Mouse (Mus musculus): ENCODE data around the gene Smg6. TPM values are rescaled to one million over a fixed set of nuclear protein-coding genes. Genes with fewer than 3 reads are reported as not detected.

The Smg6 gene
- polyA plus RNA-seq, 1 experiment from 2014 or later: 19.9 TPM

DNA sequence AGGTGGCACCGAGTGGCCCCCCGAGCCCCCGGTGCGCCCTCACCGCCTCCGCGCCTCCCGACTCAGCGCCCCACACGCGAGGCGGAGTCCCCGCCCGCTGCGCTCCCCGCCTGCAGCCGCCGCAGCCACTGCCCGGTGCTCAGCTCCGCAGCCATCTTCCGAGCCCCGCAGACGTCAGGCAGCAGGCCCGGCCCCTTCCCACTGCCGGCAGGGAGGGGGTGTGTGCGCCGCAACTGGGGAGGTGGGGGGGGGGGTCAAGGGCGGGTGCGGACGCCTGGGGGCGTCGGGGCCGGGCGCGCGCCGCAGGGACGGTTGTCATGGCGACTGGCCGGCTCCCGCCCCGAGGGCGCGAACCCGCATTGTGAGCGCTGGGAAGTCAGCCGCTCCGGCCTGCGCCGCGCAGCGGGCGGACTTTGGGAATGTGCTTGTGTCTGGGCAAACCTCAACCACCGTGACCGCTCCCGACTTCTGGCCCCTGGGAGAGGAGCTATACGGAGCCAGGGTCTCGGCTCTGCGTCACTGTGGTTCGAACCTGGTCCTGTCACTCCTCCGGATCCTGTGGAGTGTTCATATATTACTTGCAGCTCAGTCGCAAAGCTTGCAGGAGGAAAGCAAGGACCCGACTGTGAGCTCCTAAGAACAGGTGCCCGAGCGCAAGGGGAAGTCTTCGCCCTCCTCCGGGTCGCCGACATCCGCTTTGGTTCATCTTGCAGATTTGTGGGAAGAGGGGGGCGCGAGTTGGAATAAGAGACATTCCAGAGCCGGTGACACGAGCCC lies 28.5 kb upstream of the Smg6 start, which contains the start of gene Sgsm2:
Gene Sgsm2, minus strand, starts transcription at position 160 of the 777 bp plus-strand sequence.
- peak within 1 kb of the TSS; percentile 76 for H3K4me2 ChIP-seq (replicated peaks; ENCODE audit: low read depth, low read length)
- no peaks in the 10 kb centered on the region for H3K27me3 ChIP-seq (ENCODE audit: control insufficient read depth, insufficient read depth, low read length)
- peak within 1 kb of the TSS; percentile 77 for H3K4me3 ChIP-seq (ENCODE audit: low read depth, low read length)
- under 1% methylated on average over 65 of the region's 74 CpGs for WGBS
- no peaks in the 10 kb centered on the region for H3K9me3 ChIP-seq (ENCODE audit: control insufficient read depth, low read depth, low read length)
- 0 out of 2 replicates have a peak, but pooled peaks cover 12% of the 10 kb centered on the region for H3K4me1 ChIP-seq (ENCODE audit: control insufficient read depth, insufficient read depth, low read length)
- ATAC-seq (ENCODE audit: insufficient number of reproducible peaks, insufficient read depth, low FRiP score, low read depth): peak; percentile 75
- H3K27ac ChIP-seq (ENCODE audit: low read length): peak within 1 kb of the TSS; percentile 80
- H3K9ac ChIP-seq (replicated peaks; ENCODE audit: low read depth, low read length): peak within 1 kb of the TSS; percentile 60
- H3K36me3 ChIP-seq (ENCODE audit: control insufficient read depth, insufficient read depth, low read length): peaks cover 25% of the 10 kb centered on the region

DNA sequence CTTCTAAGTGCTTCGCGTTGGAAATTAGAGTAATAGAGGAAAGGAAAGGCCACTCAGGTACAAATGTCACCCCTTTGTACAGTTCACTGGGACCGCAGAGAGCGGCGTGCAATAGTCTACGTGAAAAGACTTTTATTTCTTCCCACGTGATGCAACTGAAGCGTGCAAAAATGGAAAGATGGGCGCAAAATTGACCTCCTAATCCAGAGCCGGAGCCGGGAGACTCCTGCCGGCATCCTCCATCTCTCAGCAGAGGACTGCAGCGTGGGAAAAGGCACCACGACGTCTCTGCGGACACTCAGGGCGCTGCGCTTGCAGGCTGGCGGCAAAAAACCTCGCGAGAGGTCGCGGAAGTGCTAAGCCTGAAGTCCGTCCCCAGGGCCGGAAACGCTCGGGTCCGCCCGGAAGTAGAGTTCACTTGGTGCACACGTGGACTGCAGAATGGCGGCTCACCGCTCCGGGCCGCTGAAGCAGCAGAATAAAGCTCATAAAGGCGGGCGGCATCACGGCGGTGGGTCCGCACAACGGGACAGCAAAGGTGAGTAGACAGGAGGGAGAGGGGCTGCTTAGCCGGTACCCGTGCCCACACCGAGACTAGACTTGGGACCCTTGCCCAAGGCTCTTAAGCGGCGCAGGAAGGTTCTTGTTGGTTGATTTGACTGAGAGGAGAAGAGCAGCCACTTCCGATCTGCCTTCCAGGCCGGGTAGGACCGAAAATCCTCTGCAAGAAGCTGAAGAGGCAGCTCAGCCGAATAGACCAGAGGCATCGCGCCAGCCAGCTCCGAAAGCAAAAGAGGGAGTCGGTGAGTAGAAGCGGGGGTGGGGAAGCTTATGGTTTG lies 27.7 kb upstream of the Smg6 start, which contains the start of gene Tsr1:
Gene Tsr1, plus strand, starts transcription at position 394 of the 839 bp plus-strand sequence.
- H3K4me1 ChIP-seq (ENCODE audit: control insufficient read depth, insufficient read depth, low read length): 0 out of 2 replicates have a peak, but pooled peaks cover 12% of the 10 kb centered on the region
- ATAC-seq (ENCODE audit: insufficient number of reproducible peaks, insufficient read depth, low FRiP score, low read depth): peak; percentile 87
- H3K4me3 ChIP-seq (ENCODE audit: low read depth, low read length): peak within 1 kb of the TSS; percentile 77
- peak within 1 kb of the TSS; percentile 76 for H3K4me2 ChIP-seq (replicated peaks; ENCODE audit: low read depth, low read length)
- H3K9ac ChIP-seq (replicated peaks; ENCODE audit: low read depth, low read length): peak within 1 kb of the TSS; percentile 60
- H3K9me3 ChIP-seq (ENCODE audit: control insufficient read depth, low read depth, low read length): no peaks in the 10 kb centered on the region
- H3K27ac ChIP-seq (ENCODE audit: low read length): peak within 1 kb of the TSS; percentile 80
- no peaks in the 10 kb centered on the region for H3K27me3 ChIP-seq (ENCODE audit: control insufficient read depth, insufficient read depth, low read length)
- H3K36me3 ChIP-seq (ENCODE audit: control insufficient read depth, insufficient read depth, low read length): peaks cover 33% of the 10 kb centered on the region
- WGBS: under 1% methylated on average over 54 of the region's 54 CpGs

DNA sequence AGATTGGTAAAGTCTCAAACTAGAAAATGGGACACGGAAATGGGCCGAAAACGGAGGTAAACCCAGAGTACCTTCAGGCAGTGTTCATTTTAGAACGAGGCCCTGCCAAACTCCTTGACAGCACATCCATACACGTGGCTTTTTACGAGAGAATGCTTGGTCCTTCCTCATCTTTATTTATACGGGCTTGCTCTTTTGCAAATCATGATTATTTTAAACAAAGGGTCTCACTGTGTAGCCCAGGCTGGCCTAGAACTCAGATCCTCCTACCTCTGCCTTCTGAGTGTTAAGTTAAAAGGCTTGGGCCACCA lies 27.2 kb upstream of the Smg6 start:
- H3K36me3 ChIP-seq (ENCODE audit: control insufficient read depth, insufficient read depth, low read length): peaks cover 38% of the 10 kb centered on the region
- H3K4me1 ChIP-seq (ENCODE audit: control insufficient read depth, insufficient read depth, low read length): 0 out of 2 replicates have a peak, but pooled peaks cover 12% of the 10 kb centered on the region
- under 1% methylated on average over 7 of the region's 7 CpGs for WGBS
- peak overlapping the region; percentile 51 for H3K9ac ChIP-seq (replicated peaks; ENCODE audit: low read depth, low read length)
- peak overlapping the region; percentile 76 for H3K4me2 ChIP-seq (replicated peaks; ENCODE audit: low read depth, low read length)
- H3K4me3 ChIP-seq (ENCODE audit: low read depth, low read length): peak overlapping the region; percentile 77
- ATAC-seq (ENCODE audit: insufficient number of reproducible peaks, insufficient read depth, low FRiP score, low read depth): no peak
- H3K9me3 ChIP-seq (ENCODE audit: control insufficient read depth, low read depth, low read length): no peaks in the 10 kb centered on the region
- H3K27me3 ChIP-seq (ENCODE audit: control insufficient read depth, insufficient read depth, low read length): no peaks in the 10 kb centered on the region
- H3K27ac ChIP-seq (ENCODE audit: low read length): peak overlapping the region; percentile 80; the same call in 1 of the 2 replicates

DNA sequence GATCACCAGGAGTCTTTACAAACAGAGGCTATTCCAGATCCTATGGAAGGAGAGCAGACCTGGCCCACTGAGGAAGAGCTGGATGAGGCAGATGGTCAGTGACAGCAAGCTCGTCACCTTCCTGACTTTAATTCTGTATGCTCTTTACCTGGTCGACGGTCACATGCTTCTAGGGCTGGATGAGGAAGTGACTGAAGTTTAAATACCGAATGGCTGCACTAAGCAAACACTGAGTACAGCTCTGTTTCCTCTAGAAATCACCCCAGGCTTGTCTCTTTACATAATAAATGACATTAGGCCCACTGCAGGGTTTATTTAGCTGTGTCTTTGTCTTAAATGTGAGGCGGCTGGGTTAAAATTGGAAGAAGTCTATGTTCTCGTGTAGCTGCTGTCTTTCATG lies 24.1 kb upstream of the Smg6 start:
- Histone ChIP-seq H3K9me3 (ENCODE audit: control insufficient read depth, low read depth, low read length) (no peaks in the 10 kb centered on the region), H3K36me3 (ENCODE audit: control insufficient read depth, insufficient read depth, low read length) (peaks cover 69% of the 10 kb centered on the region), H3K4me1 (ENCODE audit: control insufficient read depth, insufficient read depth, low read length) (0 out of 2 replicates have a peak, but pooled peaks cover 9% of the 10 kb centered on the region), H3K4me3 (ENCODE audit: low read depth, low read length) (no peak overlapping the region), H3K4me2 (replicated peaks; ENCODE audit: low read depth, low read length) (no peak overlapping the region), H3K27ac (ENCODE audit: low read length) (no peak overlapping the region), H3K9ac (replicated peaks; ENCODE audit: low read depth, low read length) (no peak overlapping the region), H3K27me3 (ENCODE audit: control insufficient read depth, insufficient read depth, low read length) (no peaks in the 10 kb centered on the region)
- ATAC-seq (ENCODE audit: insufficient number of reproducible peaks, insufficient read depth, low FRiP score, low read depth): no peak
- 69% methylated on average over 6 of the region's 6 CpGs for WGBS

DNA sequence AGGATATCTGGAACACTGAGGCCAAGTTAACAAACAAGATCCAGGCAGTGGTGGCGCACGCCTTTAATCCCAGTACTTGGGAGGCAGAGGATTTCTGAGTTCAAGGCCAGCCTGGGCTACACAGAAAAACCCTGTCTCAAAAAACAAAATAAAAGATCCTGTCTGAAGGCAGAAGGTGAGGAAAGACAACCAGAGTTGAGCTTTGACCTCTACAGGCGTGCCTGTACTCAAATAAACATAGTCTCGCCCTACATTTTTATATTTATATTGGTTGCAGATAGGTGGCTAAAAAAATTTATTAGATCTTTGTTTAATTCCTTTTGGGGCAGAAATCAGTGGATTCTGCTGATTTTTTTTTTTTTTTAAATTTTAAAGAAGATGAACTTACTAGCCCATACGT lies 23.2 kb upstream of the Smg6 start:
- Histone ChIP-seq H3K4me1 (ENCODE audit: control insufficient read depth, insufficient read depth, low read length) (0 out of 2 replicates have a peak, but pooled peaks cover 9% of the 10 kb centered on the region), H3K27me3 (ENCODE audit: control insufficient read depth, insufficient read depth, low read length) (no peaks in the 10 kb centered on the region), H3K4me2 (replicated peaks; ENCODE audit: low read depth, low read length) (no peak overlapping the region), H3K9ac (replicated peaks; ENCODE audit: low read depth, low read length) (no peak overlapping the region), H3K36me3 (ENCODE audit: control insufficient read depth, insufficient read depth, low read length) (peaks cover 77% of the 10 kb centered on the region), H3K27ac (ENCODE audit: low read length) (no peak overlapping the region), H3K4me3 (ENCODE audit: low read depth, low read length) (no peak overlapping the region), H3K9me3 (ENCODE audit: control insufficient read depth, low read depth, low read length) (no peaks in the 10 kb centered on the region)
- ATAC-seq (ENCODE audit: insufficient number of reproducible peaks, insufficient read depth, low FRiP score, low read depth): no peak
- WGBS: 87% methylated on average over 5 of the region's 5 CpGs

DNA sequence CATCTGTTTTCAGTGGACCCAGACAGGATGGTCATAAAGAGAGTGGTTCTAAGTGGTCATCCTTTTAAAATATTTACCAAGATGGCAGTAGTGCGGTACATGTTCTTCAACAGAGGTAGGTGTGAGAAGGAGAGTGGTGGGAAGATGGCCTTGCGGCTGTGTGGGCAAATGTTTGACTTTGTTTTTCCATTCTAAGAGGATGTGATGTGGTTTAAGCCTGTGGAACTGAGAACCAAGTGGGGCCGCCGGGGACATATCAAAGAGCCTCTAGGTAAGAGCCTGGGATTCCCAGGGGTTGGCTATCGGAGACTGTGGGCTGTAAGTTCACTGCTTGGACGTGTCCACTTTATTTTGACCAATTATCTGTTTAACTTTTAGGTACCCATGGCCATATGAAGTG lies 17.8 kb upstream of the Smg6 start:
- ATAC-seq (ENCODE audit: insufficient number of reproducible peaks, insufficient read depth, low FRiP score, low read depth): no peak
- Histone ChIP-seq H3K9me3 (ENCODE audit: control insufficient read depth, low read depth, low read length) (no peaks in the 10 kb centered on the region), H3K4me1 (ENCODE audit: control insufficient read depth, insufficient read depth, low read length) (no peaks in the 10 kb centered on the region), H3K4me2 (replicated peaks; ENCODE audit: low read depth, low read length) (no peak overlapping the region), H3K27ac (ENCODE audit: low read length) (no peak overlapping the region), H3K9ac (replicated peaks; ENCODE audit: low read depth, low read length) (no peak overlapping the region), H3K27me3 (ENCODE audit: control insufficient read depth, insufficient read depth, low read length) (no peaks in the 10 kb centered on the region), H3K36me3 (ENCODE audit: control insufficient read depth, insufficient read depth, low read length) (peaks cover 72% of the 10 kb centered on the region), H3K4me3 (ENCODE audit: low read depth, low read length) (no peak overlapping the region)
- WGBS: 93% methylated on average over 6 of the region's 6 CpGs

DNA sequence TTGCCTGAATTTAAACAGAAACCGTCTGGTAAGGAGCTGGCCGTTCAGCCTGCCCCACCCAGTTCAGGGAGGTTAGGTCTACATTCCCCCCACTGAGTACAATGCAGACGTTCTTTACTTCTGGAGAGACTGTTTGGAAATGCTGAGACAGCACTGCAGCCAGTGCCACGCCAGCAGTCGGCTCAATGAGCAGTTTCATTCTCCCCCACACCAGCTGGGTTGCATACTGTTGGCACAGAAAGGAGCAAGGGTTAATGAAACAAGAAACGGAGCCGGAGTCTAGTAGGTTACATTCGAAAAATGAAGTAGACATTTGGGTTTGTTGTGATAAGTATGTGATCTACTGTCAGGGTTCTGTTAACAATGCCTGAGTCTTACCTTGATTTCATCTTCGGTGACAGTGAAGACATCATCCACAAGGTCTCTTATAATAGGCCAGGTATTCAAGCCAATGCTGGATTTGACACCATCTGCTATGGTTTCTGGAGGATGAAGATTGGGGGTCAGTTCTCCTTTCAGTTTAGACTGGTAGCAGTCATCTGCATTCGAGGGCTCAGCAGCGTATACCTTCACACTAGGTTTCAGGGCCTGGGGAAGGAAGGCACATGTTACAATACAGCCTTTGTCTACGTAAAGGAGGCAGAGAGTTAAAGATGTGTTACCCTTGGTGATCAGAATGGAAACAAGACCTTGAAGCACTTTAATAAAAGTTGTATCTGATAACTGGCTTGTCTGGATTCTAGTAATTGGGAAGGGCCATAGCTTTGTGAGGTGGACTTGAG lies 16.8 kb upstream of the Smg6 start:
- Histone ChIP-seq H3K27me3 (ENCODE audit: control insufficient read depth, insufficient read depth, low read length) (no peaks in the 10 kb centered on the region), H3K9me3 (ENCODE audit: control insufficient read depth, low read depth, low read length) (no peaks in the 10 kb centered on the region), H3K4me3 (ENCODE audit: low read depth, low read length) (no peak overlapping the region), H3K4me2 (replicated peaks; ENCODE audit: low read depth, low read length) (no peak overlapping the region), H3K27ac (ENCODE audit: low read length) (no peak overlapping the region), H3K9ac (replicated peaks; ENCODE audit: low read depth, low read length) (no peak overlapping the region), H3K4me1 (ENCODE audit: control insufficient read depth, insufficient read depth, low read length) (no peaks in the 10 kb centered on the region), H3K36me3 (ENCODE audit: control insufficient read depth, insufficient read depth, low read length) (peaks cover 63% of the 10 kb centered on the region)
- no peak for ATAC-seq (ENCODE audit: insufficient number of reproducible peaks, insufficient read depth, low FRiP score, low read depth)
- 68% methylated on average over 12 of the region's 12 CpGs for WGBS

DNA sequence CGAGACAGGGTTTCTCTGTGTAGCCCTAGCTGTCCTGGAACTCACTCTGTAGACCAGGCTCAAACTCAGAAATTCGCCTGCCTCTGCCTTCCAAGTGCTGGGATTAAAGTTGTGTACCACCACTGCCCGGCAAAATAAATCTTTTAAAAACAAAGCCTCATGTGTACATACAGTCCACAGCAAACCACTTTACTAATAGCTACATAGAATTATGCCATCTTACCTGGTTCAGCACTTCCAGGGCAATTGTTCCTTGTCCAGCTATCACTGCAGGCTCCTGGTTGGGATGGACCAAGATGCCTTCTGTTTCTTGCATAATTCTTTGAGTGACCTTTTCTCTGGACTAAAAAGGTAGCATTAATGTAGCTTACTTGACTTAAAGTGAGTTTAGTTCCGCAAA lies 15.6 kb upstream of the Smg6 start:
- Histone ChIP-seq H3K4me3 (ENCODE audit: low read depth, low read length) (no peak overlapping the region), H3K36me3 (ENCODE audit: control insufficient read depth, insufficient read depth, low read length) (peaks cover 51% of the 10 kb centered on the region), H3K27me3 (ENCODE audit: control insufficient read depth, insufficient read depth, low read length) (no peaks in the 10 kb centered on the region), H3K9me3 (ENCODE audit: control insufficient read depth, low read depth, low read length) (no peaks in the 10 kb centered on the region), H3K4me2 (replicated peaks; ENCODE audit: low read depth, low read length) (no peak overlapping the region), H3K9ac (replicated peaks; ENCODE audit: low read depth, low read length) (no peak overlapping the region), H3K4me1 (ENCODE audit: control insufficient read depth, insufficient read depth, low read length) (no peaks in the 10 kb centered on the region), H3K27ac (ENCODE audit: low read length) (no peak overlapping the region)
- WGBS: 95% methylated on average over 4 of the region's 4 CpGs
- ATAC-seq (ENCODE audit: insufficient number of reproducible peaks, insufficient read depth, low FRiP score, low read depth): no peak

Measured in stomach, embryonic 14.5 days (tissue).